Mouse (Mus musculus): ENCODE data around the gene 6430628N08Rik.

The 6430628N08Rik gene

GRCm38 (mm10) chr4:115886875-115887274 lies 3.6 kb upstream of the 6430628N08Rik start:
- DNase-seq (ENCODE audit: low read depth, low spot score) = no peak

- DNase-seq (ENCODE audit: low read depth, low spot score) = no peak
Observed at GRCm38 (mm10) chr4:115890066-115890465, 399 bp upstream of the 6430628N08Rik start.

GRCm38 (mm10) chr4:115894281-115894680 lies 3.8 kb downstream of the 6430628N08Rik start:
- DNase-seq (ENCODE audit: low read depth, low spot score) = no peak

GRCm38 (mm10) chr4:115897901-115898631 lies 7.6 kb downstream of the 6430628N08Rik start:
- DNase-seq (ENCODE audit: low read depth, low spot score) = no peak

GRCm38 (mm10) chr4:115902816-115903215 lies 12.4 kb downstream of the 6430628N08Rik start:
- DNase-seq (ENCODE audit: low read depth, low spot score) = peak; percentile 34

- DNase-seq (ENCODE audit: low read depth, low spot score) = no peak
Observed at GRCm38 (mm10) chr4:115904375-115904774, 13.9 kb downstream of the 6430628N08Rik start.

GRCm38 (mm10) chr4:115905701-115906100 lies 15.2 kb downstream of the 6430628N08Rik start:
- DNase-seq (ENCODE audit: low read depth, low spot score) = no peak

GRCm38 (mm10) chr4:115906791-115907190 lies 16.3 kb downstream of the 6430628N08Rik start:
- DNase-seq (ENCODE audit: low read depth, low spot score) = no peak

GRCm38 (mm10) chr4:115907994-115908393 lies 17.5 kb downstream of the 6430628N08Rik start:
- no peak for DNase-seq (ENCODE audit: low read depth, low spot score)

GRCm38 (mm10) chr4:115908641-115909040 lies 18.2 kb downstream of the 6430628N08Rik start:
- DNase-seq (ENCODE audit: low read depth, low spot score) = no peak

- no peak for DNase-seq (ENCODE audit: low read depth, low spot score)
Observed at GRCm38 (mm10) chr4:115911586-115911985, 21.1 kb downstream of the 6430628N08Rik start.

GRCm38 (mm10) chr4:115919911-115920310 lies 29.4 kb downstream of the 6430628N08Rik start:
- no peak for DNase-seq (ENCODE audit: low read depth, low spot score)

GRCm38 (mm10) chr4:115922688-115923087 lies 32.2 kb downstream of the 6430628N08Rik start:
- no peak for DNase-seq (ENCODE audit: low read depth, low spot score)

GRCm38 (mm10) chr4:115923262-115923880 lies 32.9 kb downstream of the 6430628N08Rik start:
- no peak for DNase-seq (ENCODE audit: low read depth, low spot score)

GRCm38 (mm10) chr4:115927637-115928036 lies 37.2 kb downstream of the 6430628N08Rik start:
- no peak for DNase-seq (ENCODE audit: low read depth, low spot score)

- DNase-seq (ENCODE audit: low read depth, low spot score) = no peak
Observed at GRCm38 (mm10) chr4:115931556-115932088, 41.2 kb downstream of the 6430628N08Rik start.

- DNase-seq (ENCODE audit: low read depth, low spot score) = no peak
Observed at GRCm38 (mm10) chr4:115935835-115936581, 45.5 kb downstream of the 6430628N08Rik start.

GRCm38 (mm10) chr4:115936646-115937045 lies 46.2 kb downstream of the 6430628N08Rik start:
- no peak for DNase-seq (ENCODE audit: low read depth, low spot score)

GRCm38 (mm10) chr4:115937061-115937976 lies 46.9 kb downstream of the 6430628N08Rik start:
- DNase-seq (ENCODE audit: low read depth, low spot score) = no peak

GRCm38 (mm10) chr4:115938276-115939160 lies 48.1 kb downstream of the 6430628N08Rik start:
- DNase-seq (ENCODE audit: low read depth, low spot score) = no peak
